Mouse (Mus musculus): Measurements from ENCODE around the gene Nxn.

Nxn gene

GRCm38 (mm10) chr11:76363636-76364035, 35.3 kb downstream of the Nxn start:
- no peak for DNase-seq (ENCODE audit: low spot score in 2 of 2)

GRCm38 (mm10) chr11:76363178-76363577, 35.8 kb downstream of the Nxn start:
- no peak for DNase-seq (ENCODE audit: low spot score in 2 of 2)

GRCm38 (mm10) chr11:76361422-76361821, 37.5 kb downstream of the Nxn start:
- no peak for DNase-seq (ENCODE audit: low spot score in 2 of 2)

DNA sequence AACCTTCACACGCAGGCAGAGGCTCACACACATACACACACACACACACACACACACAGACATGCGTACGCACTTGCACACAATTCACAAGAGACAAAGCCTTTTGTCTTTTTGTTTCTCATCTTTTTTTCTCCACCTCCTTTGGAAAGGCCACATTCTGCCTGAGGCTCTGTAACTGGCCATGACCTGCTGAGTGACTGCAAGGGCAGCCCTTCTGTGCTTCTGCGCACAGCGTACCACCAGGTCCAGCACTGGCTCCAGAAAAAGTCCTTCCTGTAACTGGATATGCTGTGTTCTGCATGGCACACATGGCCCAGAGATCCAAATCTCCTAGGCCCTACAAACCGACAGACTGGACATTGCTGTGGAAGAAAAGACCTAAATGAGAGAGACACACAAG, 38.7 kb downstream of the Nxn start:
- no peak for DNase-seq (ENCODE audit: low spot score in 2 of 2)

- DNase-seq (ENCODE audit: low spot score in 2 of 2), result no peak
These were observed 40.2 kb downstream of the Nxn start for GRCm38 (mm10) chr11:76358628-76359320.

- DNase-seq (ENCODE audit: low spot score in 2 of 2), result no peak
These were observed 41.5 kb downstream of the Nxn start for GRCm38 (mm10) chr11:76357464-76357863.

- no peak for DNase-seq (ENCODE audit: low spot score in 2 of 2)
These were observed 42.8 kb downstream of the Nxn start for GRCm38 (mm10) chr11:76356091-76356490.

GRCm38 (mm10) chr11:76355425-76355824, 43.5 kb downstream of the Nxn start:
- DNase-seq (ENCODE audit: low spot score in 2 of 2), result no peak

DNA sequence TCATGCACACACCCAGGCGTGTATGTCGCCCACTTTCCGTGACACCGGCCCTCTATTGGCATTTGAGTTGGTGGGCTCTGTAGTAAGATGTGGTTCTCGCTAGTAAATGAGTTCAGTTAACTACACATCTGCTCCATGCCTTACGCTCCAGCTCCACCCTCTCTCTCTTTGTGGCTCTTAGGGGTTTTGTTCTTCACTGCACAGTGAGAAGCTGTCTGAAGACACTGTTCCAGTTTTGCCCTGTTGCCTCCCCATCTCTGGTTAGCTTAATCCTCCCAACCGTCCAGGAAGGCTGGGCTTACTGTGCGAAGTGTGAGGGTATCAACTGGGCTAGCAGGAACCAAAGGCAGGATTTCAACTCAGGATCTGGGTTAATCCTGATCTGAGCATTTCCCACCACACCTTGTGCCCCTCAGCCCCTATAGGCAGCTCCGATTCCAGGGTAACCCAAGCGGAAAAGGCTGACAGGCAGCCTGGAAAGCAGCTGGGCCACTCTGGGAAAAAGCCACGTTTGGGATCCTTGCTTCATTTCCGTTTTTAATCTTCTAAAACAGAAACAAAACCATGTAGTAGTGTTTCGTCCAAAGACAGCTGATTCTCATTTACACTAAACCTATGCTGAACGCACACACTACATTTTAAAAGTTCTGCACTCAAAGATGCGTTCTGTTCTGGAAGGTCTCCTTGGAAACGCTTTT, 45.9 kb downstream of the Nxn start:
- DNase-seq (ENCODE audit: low spot score in 2 of 2), result no peak

- no peak for DNase-seq (ENCODE audit: low spot score in 2 of 2)
These were observed 47.3 kb downstream of the Nxn start for GRCm38 (mm10) chr11:76351624-76352011.

- no peak for DNase-seq (ENCODE audit: low spot score in 2 of 2)
These were observed 47.9 kb downstream of the Nxn start for GRCm38 (mm10) chr11:76350931-76351623.

DNA sequence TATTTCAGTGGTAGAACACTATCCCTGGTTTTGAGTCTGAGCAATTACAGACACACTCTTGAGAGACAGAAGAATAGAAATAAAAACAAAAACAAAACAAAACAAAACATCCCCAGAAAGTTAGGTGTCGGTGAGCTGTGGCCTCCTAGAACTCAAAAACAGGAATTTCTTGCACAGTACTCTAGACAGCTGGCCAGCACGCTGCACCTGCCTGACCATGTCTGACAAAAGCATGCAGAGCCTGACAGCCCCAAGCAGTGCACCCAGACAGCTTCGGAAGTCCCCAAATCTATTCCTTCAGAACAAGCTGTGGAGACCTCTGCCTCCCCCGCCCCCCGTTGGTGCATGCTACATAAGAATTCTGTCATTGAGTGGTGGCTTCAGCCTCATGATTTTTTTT, 49.1 kb downstream of the Nxn start:
- no peak for DNase-seq (ENCODE audit: low spot score in 2 of 2)

- DNase-seq (ENCODE audit: low spot score in 2 of 2), result no peak
These were observed 51.4 kb downstream of the Nxn start for GRCm38 (mm10) chr11:76347589-76347988.

GRCm38 (mm10) chr11:76343031-76343430, 55.9 kb downstream of the Nxn start:
- DNase-seq (ENCODE audit: low spot score in 2 of 2), result no peak

- DNase-seq (ENCODE audit: low spot score in 2 of 2), result no peak
These were observed 56.9 kb downstream of the Nxn start for GRCm38 (mm10) chr11:76341884-76342645.

DNA sequence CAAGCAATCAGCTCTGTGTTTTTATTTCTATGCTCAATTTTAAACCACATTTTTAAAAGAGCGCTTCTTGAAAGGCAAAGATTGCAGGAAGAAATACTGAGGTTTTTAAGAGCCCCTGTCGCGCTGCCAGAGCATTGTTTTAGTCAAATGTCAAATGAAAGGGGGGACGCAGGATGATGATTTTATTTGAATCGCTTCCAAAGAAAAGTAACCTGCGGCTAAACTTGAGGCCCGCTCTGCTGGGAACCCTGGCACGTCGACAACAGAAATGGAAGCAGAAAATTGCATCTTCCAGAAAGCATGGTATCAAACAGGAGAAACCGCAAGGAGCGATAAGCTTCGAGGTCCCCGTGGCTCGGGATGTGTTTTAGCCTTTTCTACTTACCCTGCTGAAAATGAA, 57.8 kb downstream of the Nxn start:
- DNase-seq (ENCODE audit: low spot score in 2 of 2), result no peak

- DNase-seq (ENCODE audit: low spot score in 2 of 2), result no peak
These were observed 59.1 kb downstream of the Nxn start for GRCm38 (mm10) chr11:76339830-76340229.

DNA sequence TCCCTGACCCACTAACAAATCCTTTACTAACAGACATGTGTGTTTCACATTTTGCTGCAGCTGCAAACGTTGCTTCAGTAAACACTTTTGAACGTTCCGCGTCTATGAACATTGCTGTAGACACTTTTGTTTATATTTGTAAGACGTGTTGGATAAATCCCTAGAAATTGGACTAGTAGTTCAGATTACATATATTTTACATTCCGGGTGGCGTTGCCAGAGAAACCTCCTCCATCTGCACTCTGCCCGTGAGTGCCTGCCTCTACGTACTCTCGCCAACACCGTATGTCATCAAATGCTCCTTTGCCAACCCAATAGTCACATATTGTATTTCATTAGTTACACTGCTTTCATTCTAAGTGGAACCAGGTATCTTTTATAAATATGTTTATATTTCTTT, 59.8 kb downstream of the Nxn start:
- no peak for DNase-seq (ENCODE audit: low spot score in 2 of 2)

GRCm38 (mm10) chr11:76338656-76339055, 60.3 kb downstream of the Nxn start:
- DNase-seq (ENCODE audit: low spot score in 2 of 2), result no peak

DNA sequence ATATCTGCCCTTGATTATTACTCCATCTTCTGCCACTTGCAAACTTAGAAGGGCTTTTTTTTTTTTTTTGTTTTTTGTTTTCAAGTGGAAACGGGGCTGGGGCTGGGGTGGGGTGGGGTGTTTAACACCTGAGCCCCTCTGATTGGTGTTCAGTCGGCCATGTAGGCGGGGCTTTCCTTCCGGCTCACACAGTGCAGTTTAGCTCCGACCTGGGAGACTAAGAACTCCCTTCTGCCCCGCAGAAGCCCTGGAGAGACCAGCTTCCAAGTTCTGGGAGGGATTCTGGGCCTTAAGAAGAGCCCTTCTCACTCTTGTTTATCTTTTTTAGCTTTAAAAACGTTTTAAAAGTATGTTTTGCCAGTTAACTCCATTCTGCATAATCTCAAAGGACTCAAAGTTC, 61.2 kb downstream of the Nxn start:
- no peak for DNase-seq (ENCODE audit: low spot score in 2 of 2)

DNA sequence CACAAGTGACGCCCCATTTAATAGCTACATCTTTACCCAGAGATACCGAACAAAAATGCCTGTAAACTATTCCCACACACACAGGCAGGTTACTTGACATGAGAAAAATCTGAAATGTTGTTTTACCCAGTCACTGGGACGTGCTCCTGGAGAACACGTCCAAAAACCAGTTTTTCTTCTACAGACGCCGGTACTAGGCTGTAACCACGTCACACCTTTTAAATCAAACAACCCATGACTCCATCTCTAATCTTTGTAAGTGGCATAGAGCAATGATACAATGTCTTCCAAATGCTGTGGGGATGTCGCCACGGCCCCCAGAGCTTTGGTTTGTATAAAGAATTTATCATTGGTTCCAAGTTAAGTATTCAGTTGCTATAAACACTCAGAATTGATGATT, 61.7 kb downstream of the Nxn start:
- DNase-seq (ENCODE audit: low spot score in 2 of 2), result no peak

DNA sequence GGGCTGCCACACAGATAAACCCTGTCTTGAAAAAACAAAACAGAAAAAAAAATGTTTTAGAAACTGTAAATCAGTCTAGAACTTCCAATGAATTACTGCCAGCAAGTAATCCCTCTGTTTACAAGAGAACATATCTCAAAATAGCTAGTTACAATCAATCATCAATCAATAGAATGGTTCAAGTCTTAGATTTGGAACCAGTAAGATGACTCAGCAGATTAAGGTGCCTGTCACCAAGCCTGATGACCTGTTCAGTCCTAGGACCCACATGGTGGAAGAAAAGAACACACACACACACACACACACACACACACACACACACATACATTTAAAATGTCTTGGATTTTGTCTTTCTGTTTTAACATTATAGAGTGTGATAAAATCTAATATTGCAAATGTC, 62.7 kb downstream of the Nxn start:
- no peak for DNase-seq (ENCODE audit: low spot score in 2 of 2)

Measured in frontal cortex, postnatal 36 days (tissue).